8 mouse cellular contexts compared by ENCODE assay signal in genomic region chr10:111925489-111925860, GRCm38 (mm10). TPM values are rescaled to one million over a fixed set of nuclear protein-coding genes. Genes with fewer than 3 reads are reported as not detected.
DNase-seq lines count a peak whose midpoint lies in the region; ATAC-seq and TF ChIP-seq lines count a peak whose summit lies in the region.

No protein-coding gene starts in this region.

- TF ChIP-seq POLR2A in kidney, adult 2 months (IDR thresholded peaks at IDR 0.05; ENCODE audit: low read depth, low read length) = no peak

- ATAC-seq in embryonic facial prominence, embryonic 13.5 days (ENCODE audit: insufficient number of reproducible peaks, insufficient read depth, low FRiP score, low TSS enrichment, low read depth) = peak; percentile 62; the same call in 1 of the 2 replicates
- peak; percentile 66; the same call in 1 of the 2 replicates for ATAC-seq in midbrain, postnatal 0 days (ENCODE audit: low FRiP score)

- peak overlapping the region; percentile 46 for H3K4me2 ChIP-seq in embryonic facial prominence, embryonic 13.5 days
- peak overlapping the region; percentile 32 for H3K4me2 ChIP-seq in midbrain, postnatal 0 days (ENCODE audit: low read depth, low read length, poor library complexity, severe bottlenecking)

- TF ChIP-seq CTCF in kidney, adult 2 months (conservative IDR thresholded peaks at IDR 0.05; ENCODE audit: insufficient read depth, insufficient read length, low read depth, low read length) = peak; percentile 52
- peak; percentile 91 for TF ChIP-seq CTCF in midbrain, postnatal 0 days (IDR thresholded peaks at IDR 0.05)

- H3K4me3 ChIP-seq in embryonic facial prominence, embryonic 13.5 days = 0 out of 2 replicates have a peak overlapping the region, but pooled peaks have one; percentile 16
- H3K4me3 ChIP-seq in kidney, adult 2 months (ENCODE audit: insufficient read depth, low read depth, low read length) = no peak overlapping the region
- H3K4me3 ChIP-seq in limb, embryonic 10.5 days = 0 out of 2 replicates have a peak overlapping the region, but pooled peaks have one; percentile 3
- 0 out of 2 replicates have a peak overlapping the region, but pooled peaks have one; percentile 2 for H3K4me3 ChIP-seq in midbrain, postnatal 0 days (ENCODE audit: low read depth, low read length)

- no peaks in the 10 kb centered on the region for H3K9me3 ChIP-seq in embryonic facial prominence, embryonic 13.5 days
- no peaks in the 10 kb centered on the region for H3K9me3 ChIP-seq in limb, embryonic 10.5 days (replicated peaks)
- H3K9me3 ChIP-seq in midbrain, postnatal 0 days (ENCODE audit: low read length) = no peaks in the 10 kb centered on the region

- 2% methylated on average over 10 of the region's 10 CpGs for WGBS in embryonic facial prominence, embryonic 13.5 days
- 3% methylated on average over 10 of the region's 10 CpGs for WGBS in kidney, adult 2 months
- WGBS in limb, embryonic 10.5 days = 5% methylated on average over 10 of the region's 10 CpGs
- WGBS in midbrain, postnatal 0 days = 2% methylated on average over 10 of the region's 10 CpGs

- no peak overlapping the region for H3K9ac ChIP-seq in embryonic facial prominence, embryonic 13.5 days
- no peak overlapping the region for H3K9ac ChIP-seq in midbrain, postnatal 0 days (replicated peaks; ENCODE audit: low read length, poor library complexity, severe bottlenecking)

- no peaks in the 10 kb centered on the region for H3K27me3 ChIP-seq in embryonic facial prominence, embryonic 13.5 days
- no peaks in the 10 kb centered on the region for H3K27me3 ChIP-seq in kidney, adult 2 months (replicated peaks; ENCODE audit: control insufficient read depth, insufficient read depth, low read length)
- H3K27me3 ChIP-seq in limb, embryonic 10.5 days (ENCODE audit: low read depth, poor library complexity, severe bottlenecking) = no peaks in the 10 kb centered on the region
- H3K27me3 ChIP-seq in midbrain, postnatal 0 days (ENCODE audit: insufficient read depth, low read length) = no peaks in the 10 kb centered on the region

- no peaks in the 10 kb centered on the region for H3K36me3 ChIP-seq in embryonic facial prominence, embryonic 13.5 days
- H3K36me3 ChIP-seq in kidney, adult 2 months (ENCODE audit: control insufficient read depth, insufficient read depth, low read length) = no peaks in the 10 kb centered on the region
- H3K36me3 ChIP-seq in limb, embryonic 10.5 days = no peaks in the 10 kb centered on the region
- H3K36me3 ChIP-seq in midbrain, postnatal 0 days (ENCODE audit: insufficient read depth, low read length) = no peaks in the 10 kb centered on the region

- DNase-seq in 3134 (ENCODE audit: extremely low read depth, insufficient read length, low spot score) = peak; percentile 34
- DNase-seq in adrenal gland, postnatal 25 days = peak; percentile 91
- DNase-seq in heart, adult 8-10 months (ENCODE audit: low spot score) = peak; percentile 93
- DNase-seq in kidney, adult 2 months = peak; percentile 89
- peak; percentile 93 for DNase-seq in limb, embryonic 10.5 days (ENCODE audit: low spot score)
- DNase-seq in midbrain, postnatal 0 days (ENCODE audit: low spot score) = peak; percentile 96
- DNase-seq in spleen, postnatal 36 days (ENCODE audit: low spot score in 2 of 2) = peak; percentile 57 to 77

- peaks cover 15% of the 10 kb centered on the region for H3K4me1 ChIP-seq in embryonic facial prominence, embryonic 13.5 days
- H3K4me1 ChIP-seq in kidney, adult 2 months (ENCODE audit: control insufficient read depth, insufficient read depth, low read length) = no peaks in the 10 kb centered on the region; the same call in 1 of the 2 replicates
- H3K4me1 ChIP-seq in limb, embryonic 10.5 days = peaks cover 34% of the 10 kb centered on the region
- H3K4me1 ChIP-seq in midbrain, postnatal 0 days (ENCODE audit: insufficient read depth, low read length) = peaks cover 6% of the 10 kb centered on the region; the same call in 1 of the 2 replicates

- H3K27ac ChIP-seq in embryonic facial prominence, embryonic 13.5 days = no peak overlapping the region
- H3K27ac ChIP-seq in kidney, adult 2 months (ENCODE audit: insufficient read depth, low read depth, low read length) = no peak overlapping the region
- peak overlapping the region; percentile 84 for H3K27ac ChIP-seq in limb, embryonic 10.5 days
- no peak overlapping the region for H3K27ac ChIP-seq in midbrain, postnatal 0 days (ENCODE audit: low read depth, low read length)

RNA-seq across cellular contexts. Expression of gene Krr1, which starts 47.0 kb away (rescaled TPM):
- 39.0 and 42.0 TPM in 2 replicates for total RNA-seq in adrenal gland, postnatal 25 days (2021)
- 47.2 and 50.3 TPM in 2 replicates for polyA plus RNA-seq in embryonic facial prominence, embryonic 13.5 days (2015; fragmentation: Nextera tagmentation; extraction: Ambion mirVana)
- 10 to 100 TPM; 19.6 to 23.3 (median 21.5) TPM for total RNA-seq in heart, adult 8-10 months (2022)
- polyA plus RNA-seq in kidney, adult 2 months (2012; rRNA removed) = 7.8 and 8.5 TPM in 2 replicates
- polyA plus RNA-seq in limb, embryonic 10.5 days (2016; fragmentation: Nextera tagmentation; extraction: Ambion mirVana) = 53.3 and 58.7 TPM in 2 replicates
- total RNA-seq in midbrain, postnatal 0 days (2014; rRNA removed) = 26.2 and 27.5 TPM in 2 replicates
- polyA plus RNA-seq in midbrain, postnatal 0 days (2015; fragmentation: Nextera tagmentation; extraction: Ambion mirVana) = 27.5 and 27.9 TPM in 2 replicates

Comparison
In these comparisons a context has a peak if more than half of its experiments do, and no peak if none do; other contexts are left out.
1. DNase-seq: peak in every context shown above with its lines; median percentile 96 in midbrain, postnatal 0 days; 93 in heart, adult 8-10 months; 93 in limb, embryonic 10.5 days; 91 in adrenal gland, postnatal 25 days; 89 in kidney, adult 2 months; 67 in spleen, postnatal 36 days; 34 in 3134.